Mouse (Mus musculus): ENCODE data around the gene Ccdc107. TPM values are rescaled to one million over a fixed set of nuclear protein-coding genes. Genes with fewer than 3 reads are reported as not detected.

The Ccdc107 gene
- polyA plus RNA-seq, 1 experiment from 2014 or later = 84.0 TPM

DNA sequence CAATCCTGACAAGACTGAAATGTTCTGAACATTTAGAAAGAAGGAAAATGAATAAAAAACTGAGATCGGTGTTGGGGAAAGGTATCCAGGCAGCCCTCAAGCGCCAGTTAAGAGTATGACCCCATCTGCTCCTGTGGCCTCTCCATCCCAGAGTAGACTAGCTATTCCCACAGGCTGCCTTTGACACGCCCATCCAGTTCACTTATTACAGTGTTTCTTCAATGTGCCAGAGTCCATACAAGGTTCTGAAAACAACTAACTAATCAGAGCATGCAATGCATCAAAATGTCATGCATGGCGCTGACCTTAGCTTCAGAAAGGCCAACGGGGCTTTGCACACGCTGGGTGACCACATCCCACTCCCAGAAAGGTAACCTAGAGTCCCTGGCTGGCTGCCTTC, 10.8 kb downstream of the Ccdc107 start:
- ATAC-seq (ENCODE audit: low FRiP score, low read depth) = no peak
- 79% methylated on average over 6 of the region's 6 CpGs for WGBS
- H3K36me3 ChIP-seq = no peaks in the 10 kb centered on the region
- peaks cover 18% of the 10 kb centered on the region for H3K4me1 ChIP-seq (replicated peaks)
- H3K9me3 ChIP-seq = no peaks in the 10 kb centered on the region
- no peak overlapping the region for H3K9ac ChIP-seq
- no peak overlapping the region for H3K4me2 ChIP-seq
- no peak overlapping the region for H3K27ac ChIP-seq (replicated peaks)
- peaks cover 12% of the 10 kb centered on the region for H3K27me3 ChIP-seq
- no peak overlapping the region for H3K4me3 ChIP-seq

DNA sequence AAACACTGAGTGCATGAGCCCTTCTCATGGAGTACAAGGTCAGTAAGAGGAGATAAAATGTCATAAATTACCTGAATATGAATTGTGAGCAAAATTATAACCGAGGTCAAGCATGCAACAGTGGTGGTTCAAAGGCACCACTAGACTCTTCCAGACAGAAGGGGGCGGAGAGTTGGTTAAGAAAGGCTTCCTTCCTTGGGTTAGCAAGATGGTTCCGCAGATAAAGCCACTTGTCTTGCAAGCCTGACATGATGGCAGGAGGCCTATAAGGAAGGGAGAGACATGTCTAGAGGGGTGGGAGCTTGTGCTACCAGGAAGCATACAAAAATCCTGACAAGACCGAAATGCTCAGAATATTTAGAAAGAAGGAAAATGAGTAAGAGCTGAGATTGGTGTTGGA, 11.6 kb downstream of the Ccdc107 start:
- H3K4me2 ChIP-seq = no peak overlapping the region
- peaks cover 18% of the 10 kb centered on the region for H3K4me1 ChIP-seq (replicated peaks)
- no peaks in the 10 kb centered on the region for H3K36me3 ChIP-seq
- WGBS = 81% methylated on average over 4 of the region's 4 CpGs
- no peak for ATAC-seq (ENCODE audit: low FRiP score, low read depth)
- no peaks in the 10 kb centered on the region for H3K9me3 ChIP-seq
- H3K4me3 ChIP-seq = no peak overlapping the region
- H3K27me3 ChIP-seq = peaks cover 18% of the 10 kb centered on the region
- H3K27ac ChIP-seq (replicated peaks) = no peak overlapping the region
- H3K9ac ChIP-seq = no peak overlapping the region

DNA sequence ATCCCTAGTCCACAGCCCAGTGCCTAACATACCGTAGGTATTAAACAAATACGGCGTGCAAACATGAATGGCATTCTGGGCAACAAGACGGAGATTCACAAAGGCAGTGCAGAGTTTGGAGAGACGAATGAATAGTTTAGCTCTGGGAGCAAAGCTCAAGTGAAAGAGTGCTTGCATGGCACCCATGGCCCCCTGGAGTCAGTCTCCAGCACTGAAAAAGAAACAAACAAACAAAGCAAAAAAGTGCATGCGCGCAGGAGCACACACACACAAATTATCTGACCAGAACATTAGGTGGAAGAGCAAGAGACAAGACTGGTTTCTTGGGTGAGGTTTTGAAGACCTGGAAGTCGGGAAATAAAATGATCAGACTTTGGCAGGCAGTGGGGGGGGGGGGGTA, 13.4 kb downstream of the Ccdc107 start:
- H3K9ac ChIP-seq = no peak overlapping the region
- H3K27ac ChIP-seq (replicated peaks) = no peak overlapping the region
- H3K4me3 ChIP-seq = no peak overlapping the region
- 64% methylated on average over 8 of the region's 8 CpGs for WGBS
- H3K4me2 ChIP-seq = no peak overlapping the region
- no peaks in the 10 kb centered on the region for H3K36me3 ChIP-seq
- ATAC-seq (ENCODE audit: low FRiP score, low read depth) = no peak
- H3K9me3 ChIP-seq = no peaks in the 10 kb centered on the region
- peaks cover 20% of the 10 kb centered on the region for H3K27me3 ChIP-seq
- H3K4me1 ChIP-seq (replicated peaks) = peaks cover 13% of the 10 kb centered on the region

DNA sequence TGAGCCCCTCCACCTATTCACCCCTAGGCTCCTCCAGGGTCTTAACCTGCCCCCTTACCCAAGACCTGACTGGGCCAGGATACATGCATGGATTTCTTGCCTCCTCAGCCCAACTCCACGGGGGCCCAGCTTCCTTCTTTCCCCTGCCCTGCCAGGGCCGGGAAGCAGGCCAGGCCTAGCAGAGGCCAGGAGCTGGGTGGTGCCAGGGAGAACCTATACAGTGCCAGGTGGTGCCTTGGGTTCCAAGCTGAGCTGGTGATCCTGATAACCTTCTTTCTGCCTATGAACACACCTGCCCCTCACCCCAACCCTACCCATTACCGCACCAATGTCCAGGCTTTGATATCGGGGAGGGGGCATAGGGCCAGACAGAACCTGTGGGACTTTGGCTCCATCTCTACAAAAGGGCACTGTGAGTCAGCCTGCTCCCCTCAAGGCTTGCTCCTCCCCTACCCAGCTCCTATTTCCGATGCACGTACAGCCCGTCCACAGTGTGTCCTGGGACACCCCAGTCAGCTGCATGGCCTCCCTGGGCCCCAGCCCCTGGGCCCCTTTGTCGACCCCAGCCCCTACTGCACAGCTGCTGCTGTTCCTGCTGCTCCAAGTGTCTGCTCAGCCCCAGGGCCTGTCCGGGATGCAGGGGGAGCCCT, 14.0 kb downstream of the Ccdc107 start, which contains the start of gene Car9:
Car9 (plus strand) TSS at position 431 of the 650 bp plus-strand sequence.
- Histone ChIP-seq H3K4me3 (no peak within 1 kb of the TSS), H3K9me3 (no peaks in the 10 kb centered on the region), H3K4me2 (peak within 1 kb of the TSS; percentile 50), H3K4me1 (replicated peaks) (peaks cover 13% of the 10 kb centered on the region), H3K36me3 (no peaks in the 10 kb centered on the region), H3K9ac (no peak within 1 kb of the TSS), H3K27me3 (peaks cover 20% of the 10 kb centered on the region), H3K27ac (replicated peaks) (no peak within 1 kb of the TSS)
- WGBS = 45% methylated on average over 9 of the region's 9 CpGs
- no peak for ATAC-seq (ENCODE audit: low FRiP score, low read depth)

DNA sequence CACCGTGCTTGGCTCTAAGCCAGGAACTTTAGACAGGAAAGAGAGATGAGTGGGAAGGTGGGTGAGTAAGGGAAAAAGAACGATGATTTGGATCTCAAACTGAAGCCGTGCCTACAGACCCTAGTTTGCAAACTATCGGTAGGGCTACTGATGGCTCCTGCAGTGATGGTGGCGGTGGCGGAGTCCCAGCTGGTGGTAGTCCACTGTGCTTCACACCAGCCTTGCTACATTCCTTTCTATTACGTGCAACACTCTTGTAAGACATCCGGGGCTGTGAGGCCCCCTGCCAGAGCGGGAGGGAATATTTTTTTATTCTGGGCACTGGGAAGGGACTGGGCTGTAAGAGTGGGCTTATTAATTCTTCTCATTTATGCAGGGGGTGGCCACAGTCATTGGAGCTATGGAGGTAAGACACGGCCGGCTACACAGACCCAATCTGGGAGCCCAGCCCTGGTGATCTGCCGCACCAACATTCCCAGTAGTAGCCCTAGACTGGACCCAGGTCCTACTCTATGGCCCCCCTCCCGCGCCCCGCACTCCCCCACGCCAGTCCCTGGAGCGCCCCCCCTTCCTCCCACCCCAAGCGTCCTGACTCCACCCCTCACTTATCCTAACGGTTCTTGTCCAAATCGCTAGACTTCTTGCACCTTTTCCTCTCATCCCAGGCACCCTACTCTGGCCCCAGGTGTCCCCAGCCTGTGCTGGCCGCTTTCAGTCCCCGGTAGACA, 15.4 kb downstream of the Ccdc107 start:
- peak overlapping the region; percentile 24 for H3K4me3 ChIP-seq
- no peak overlapping the region for H3K27ac ChIP-seq (replicated peaks)
- H3K4me2 ChIP-seq = peak overlapping the region; percentile 50
- no peak for ATAC-seq (ENCODE audit: low FRiP score, low read depth)
- H3K36me3 ChIP-seq = no peaks in the 10 kb centered on the region
- H3K27me3 ChIP-seq = peaks cover 20% of the 10 kb centered on the region
- no peak overlapping the region for H3K9ac ChIP-seq
- 12% methylated on average over 22 of the region's 22 CpGs for WGBS
- peaks cover 13% of the 10 kb centered on the region for H3K4me1 ChIP-seq (replicated peaks)
- no peaks in the 10 kb centered on the region for H3K9me3 ChIP-seq

DNA sequence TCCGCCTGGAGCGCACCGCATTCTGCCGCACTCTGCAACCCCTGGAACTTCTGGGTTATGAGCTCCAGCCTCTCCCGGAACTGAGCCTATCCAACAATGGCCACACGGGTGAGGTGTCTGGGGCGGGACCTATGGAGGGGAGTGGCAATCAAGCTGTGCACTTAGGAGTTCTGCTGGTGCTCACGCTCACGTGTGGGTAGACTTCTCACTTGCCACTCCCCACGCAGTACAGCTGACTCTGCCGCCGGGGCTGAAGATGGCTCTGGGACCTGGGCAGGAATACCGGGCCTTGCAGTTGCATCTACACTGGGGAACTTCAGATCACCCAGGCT, 15.9 kb downstream of the Ccdc107 start:
- Histone ChIP-seq H3K27me3 (peaks cover 20% of the 10 kb centered on the region), H3K4me1 (replicated peaks) (peaks cover 13% of the 10 kb centered on the region), H3K27ac (replicated peaks) (no peak overlapping the region), H3K4me2 (peak overlapping the region; percentile 50), H3K9me3 (no peaks in the 10 kb centered on the region), H3K9ac (no peak overlapping the region), H3K4me3 (peak overlapping the region; percentile 24), H3K36me3 (no peaks in the 10 kb centered on the region)
- no peak for ATAC-seq (ENCODE audit: low FRiP score, low read depth)
- 7% methylated on average over 13 of the region's 13 CpGs for WGBS

DNA sequence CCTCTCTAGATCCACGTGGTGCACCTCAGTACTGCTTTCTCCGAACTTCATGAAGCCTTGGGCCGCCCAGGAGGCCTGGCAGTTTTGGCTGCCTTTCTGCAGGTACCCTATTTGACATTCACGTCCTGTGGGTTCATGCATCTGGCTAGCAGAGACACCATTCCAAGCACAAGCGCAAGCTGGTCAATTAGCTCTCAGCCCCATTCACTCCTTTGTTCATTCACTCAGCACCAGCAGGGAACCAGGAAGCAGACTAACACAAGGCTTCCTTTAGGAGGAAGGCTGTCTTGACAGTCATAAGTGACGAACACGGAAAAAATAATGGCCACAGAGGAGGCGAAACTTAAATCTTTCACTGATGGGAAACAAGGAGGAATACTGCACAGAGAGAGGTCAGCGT, 16.4 kb downstream of the Ccdc107 start:
- WGBS = 30% methylated on average over 9 of the region's 9 CpGs

DNA sequence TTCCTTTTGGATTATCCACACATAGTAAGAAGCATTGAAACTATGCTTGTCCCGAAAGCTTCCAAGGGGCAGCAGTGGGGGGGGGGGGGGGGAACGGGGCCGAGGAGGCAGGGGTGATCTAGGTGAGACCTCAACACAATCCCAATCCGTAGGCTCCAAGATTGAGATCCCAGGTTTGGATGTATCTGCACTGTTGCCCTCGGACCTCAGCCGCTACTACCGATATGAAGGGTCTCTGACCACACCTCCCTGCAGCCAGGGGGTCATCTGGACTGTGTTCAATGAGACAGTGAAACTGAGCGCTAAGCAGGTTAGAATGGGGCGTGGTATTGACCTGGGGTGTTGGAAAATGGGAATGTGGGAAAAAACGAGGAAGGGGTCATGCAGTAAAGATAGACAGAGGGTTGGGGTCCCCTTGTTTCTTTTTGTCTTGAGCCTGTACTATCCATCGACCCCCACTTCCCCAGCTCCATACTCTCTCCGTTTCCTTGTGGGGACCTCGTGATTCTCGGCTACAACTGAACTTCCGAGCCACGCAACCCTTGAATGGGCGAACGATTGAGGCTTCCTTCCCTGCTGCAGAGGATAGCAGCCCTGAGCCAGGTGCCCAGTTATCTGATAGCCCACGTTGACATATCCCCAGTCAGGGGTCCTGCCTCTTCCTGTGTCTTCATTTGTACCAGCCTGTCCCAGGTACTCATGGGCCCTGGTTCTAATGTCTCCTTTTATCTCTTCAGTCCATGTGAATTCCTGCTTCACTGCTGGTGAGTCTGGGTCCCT, 19.2 kb downstream of the Ccdc107 start:
- WGBS = 83% methylated on average over 18 of the region's 19 CpGs
- Histone ChIP-seq H3K36me3 (no peaks in the 10 kb centered on the region), H3K4me2 (no peak overlapping the region), H3K27ac (replicated peaks) (no peak overlapping the region), H3K9me3 (no peaks in the 10 kb centered on the region), H3K27me3 (peaks cover 20% of the 10 kb centered on the region), H3K9ac (no peak overlapping the region), H3K4me1 (replicated peaks) (peaks cover 13% of the 10 kb centered on the region), H3K4me3 (no peak overlapping the region)
- no peak for ATAC-seq (ENCODE audit: low FRiP score, low read depth)

More for the DNA sequence above, 16.4 kb downstream of the Ccdc107 start:
- Histone ChIP-seq H3K4me2 (peak overlapping the region; percentile 50), H3K27me3 (peaks cover 20% of the 10 kb centered on the region), H3K4me1 (replicated peaks) (peaks cover 13% of the 10 kb centered on the region), H3K27ac (replicated peaks) (no peak overlapping the region), H3K4me3 (no peak overlapping the region), H3K9ac (no peak overlapping the region), H3K9me3 (no peaks in the 10 kb centered on the region), H3K36me3 (no peaks in the 10 kb centered on the region)
- ATAC-seq (ENCODE audit: low FRiP score, low read depth) = no peak

DNA sequence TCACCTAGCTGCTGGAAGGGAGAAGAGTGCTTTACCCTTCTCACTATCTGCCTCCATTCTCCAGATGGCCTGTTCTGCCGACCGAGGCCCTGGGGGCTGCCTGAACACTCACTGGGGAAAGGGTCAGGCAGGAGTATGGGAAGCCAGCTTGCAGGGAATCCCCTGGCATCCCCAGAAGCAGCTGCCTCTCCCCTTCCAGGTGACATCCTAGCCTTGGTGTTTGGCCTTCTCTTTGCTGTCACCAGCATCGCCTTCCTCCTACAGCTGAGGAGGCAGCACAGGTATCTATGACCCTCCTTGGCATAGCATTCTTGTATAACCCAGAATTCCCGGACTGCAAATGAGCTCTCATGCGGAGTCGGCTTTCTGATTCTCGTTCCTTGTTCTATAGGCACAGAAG, 20.0 kb downstream of the Ccdc107 start:
- no peak overlapping the region for H3K27ac ChIP-seq (replicated peaks)
- no peaks in the 10 kb centered on the region for H3K9me3 ChIP-seq
- H3K36me3 ChIP-seq = no peaks in the 10 kb centered on the region
- peaks cover 14% of the 10 kb centered on the region for H3K27me3 ChIP-seq
- peaks cover 13% of the 10 kb centered on the region for H3K4me1 ChIP-seq (replicated peaks)
- no peak for ATAC-seq (ENCODE audit: low FRiP score, low read depth)
- H3K4me3 ChIP-seq = no peak overlapping the region
- WGBS = 72% methylated on average over 7 of the region's 7 CpGs
- H3K9ac ChIP-seq = no peak overlapping the region
- no peak overlapping the region for H3K4me2 ChIP-seq

DNA sequence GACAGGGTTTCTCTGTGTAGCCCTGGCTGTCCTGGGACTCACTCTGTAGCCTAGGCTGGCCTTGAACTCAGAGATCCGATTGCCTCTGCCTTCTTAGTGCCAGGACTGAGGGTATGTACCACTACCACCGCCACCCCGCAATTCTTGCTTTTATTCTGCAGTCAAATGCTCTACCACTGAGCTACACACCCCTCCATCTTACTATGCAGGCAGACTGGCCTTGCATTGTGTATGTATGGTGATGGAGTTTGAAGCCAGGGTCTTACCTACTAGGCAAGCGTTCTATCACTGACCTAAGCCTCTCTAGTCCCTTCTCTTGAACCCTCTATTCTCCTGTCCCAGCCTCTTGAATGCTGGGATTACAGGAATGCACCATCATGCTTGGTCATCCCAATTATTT, 20.6 kb downstream of the Ccdc107 start:
- no peaks in the 10 kb centered on the region for H3K36me3 ChIP-seq
- H3K4me2 ChIP-seq = no peak overlapping the region
- H3K27ac ChIP-seq (replicated peaks) = no peak overlapping the region
- H3K4me3 ChIP-seq = no peak overlapping the region
- no peaks in the 10 kb centered on the region for H3K9me3 ChIP-seq
- H3K9ac ChIP-seq = no peak overlapping the region
- WGBS = 91% methylated on average over 4 of the region's 4 CpGs
- no peak for ATAC-seq (ENCODE audit: low FRiP score, low read depth)
- H3K4me1 ChIP-seq (replicated peaks) = peaks cover 7% of the 10 kb centered on the region
- H3K27me3 ChIP-seq = peaks cover 8% of the 10 kb centered on the region

DNA sequence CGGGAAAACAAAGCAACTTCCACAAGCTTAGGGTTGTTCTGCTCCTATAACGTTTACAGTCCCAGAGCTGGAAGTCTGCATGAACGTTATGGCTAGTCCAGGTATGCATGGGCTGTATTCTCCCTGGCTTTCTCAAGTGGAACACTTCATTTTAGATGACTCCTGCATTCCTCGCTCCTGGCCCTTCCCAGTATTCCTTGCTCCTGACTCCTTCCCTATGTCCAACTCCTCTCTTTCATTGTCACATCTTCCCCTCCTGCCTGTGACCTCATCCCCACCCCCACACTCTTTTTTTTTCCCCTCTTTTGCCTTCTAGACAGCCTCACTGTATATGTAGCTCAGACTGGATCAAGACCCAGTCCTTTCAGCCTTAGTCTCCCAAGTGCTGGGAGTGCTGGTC, 21.1 kb downstream of the Ccdc107 start:
- H3K4me1 ChIP-seq (replicated peaks) = peaks cover 6% of the 10 kb centered on the region; the same call in 1 of the 2 replicates
- no peak overlapping the region for H3K4me2 ChIP-seq
- H3K27me3 ChIP-seq = peaks cover 6% of the 10 kb centered on the region
- no peak overlapping the region for H3K27ac ChIP-seq (replicated peaks)
- no peaks in the 10 kb centered on the region for H3K36me3 ChIP-seq
- no peak overlapping the region for H3K9ac ChIP-seq
- WGBS = 85% methylated on average over 4 of the region's 4 CpGs
- ATAC-seq (ENCODE audit: low FRiP score, low read depth) = no peak
- H3K4me3 ChIP-seq = no peak overlapping the region
- no peaks in the 10 kb centered on the region for H3K9me3 ChIP-seq
